Mouse (Mus musculus): ENCODE measurements around the gene Galnt2.

Galnt2 gene

DNA sequence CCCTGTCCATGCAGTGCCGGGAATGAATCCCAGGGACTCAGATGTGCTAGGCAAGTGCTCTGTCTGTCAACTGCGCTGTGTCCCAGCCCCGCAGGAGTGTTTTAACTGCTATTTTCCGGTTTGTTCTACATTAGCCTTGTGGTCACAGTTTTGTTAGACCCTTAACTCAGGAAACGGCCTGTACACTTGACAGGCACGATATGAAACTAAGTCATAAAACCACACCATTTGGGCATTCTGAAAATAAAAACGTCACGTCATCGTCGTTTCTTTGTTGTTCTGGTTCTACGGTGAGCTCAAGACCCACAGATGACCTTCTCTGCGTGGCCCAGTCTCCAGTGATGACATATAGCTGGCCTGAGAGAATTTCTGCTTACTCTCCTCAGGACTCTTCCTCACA, 40.3 kb downstream of the Galnt2 start:
- no peak for DNase-seq (ENCODE audit: low read depth, low spot score)

DNA sequence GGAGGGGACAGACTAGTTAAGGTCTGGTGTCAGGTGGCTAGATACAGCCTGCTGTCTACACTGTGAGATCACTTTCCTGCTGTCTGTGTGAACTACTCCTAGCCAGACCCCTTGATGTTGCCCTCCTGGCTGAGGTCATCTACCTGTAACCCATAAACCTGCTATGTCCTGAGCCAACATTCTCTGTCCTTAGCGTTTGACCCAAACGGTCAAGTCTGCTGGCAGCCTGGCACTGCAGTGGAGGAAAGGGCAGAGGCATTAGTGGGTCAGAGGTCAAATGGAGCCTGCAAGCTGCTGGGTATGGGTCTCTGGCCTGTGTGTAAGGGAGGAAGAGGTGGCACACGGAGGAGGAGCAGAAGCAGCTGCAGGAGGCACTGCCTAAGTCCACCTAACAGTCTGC, 41.6 kb downstream of the Galnt2 start:
- DNase-seq (ENCODE audit: low read depth, low spot score), result no peak

DNA sequence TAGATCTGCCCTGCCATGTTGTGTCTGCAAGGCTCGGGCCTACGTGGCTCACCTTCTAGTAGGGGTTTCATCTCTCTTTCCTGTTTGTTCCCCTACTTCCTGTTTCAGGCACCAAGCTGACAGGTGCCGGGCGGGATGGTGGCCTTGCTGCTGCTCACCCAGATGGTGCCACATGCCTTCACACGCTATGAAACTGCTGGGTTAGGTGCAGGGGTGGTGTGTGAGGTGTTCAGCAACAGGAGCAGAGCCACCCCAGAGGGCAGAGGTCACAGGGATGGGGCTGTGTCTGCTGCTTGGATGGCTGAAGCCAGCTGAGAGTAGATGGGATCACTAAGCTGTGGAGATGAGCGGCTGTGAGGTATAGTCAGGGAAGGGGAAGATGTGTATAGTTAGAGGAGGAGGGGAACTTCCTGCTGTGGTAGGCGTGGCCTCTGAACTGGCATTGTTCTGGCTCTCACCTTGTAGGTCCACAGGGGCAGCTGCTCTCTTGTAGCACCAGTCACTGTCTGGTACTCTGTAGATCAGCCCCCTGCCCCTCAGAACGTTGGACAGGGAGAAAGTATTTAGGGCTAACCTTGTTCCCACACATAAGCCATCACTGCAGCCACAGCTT, 42.5 kb downstream of the Galnt2 start:
- no peak for DNase-seq (ENCODE audit: low read depth, low spot score)

DNA sequence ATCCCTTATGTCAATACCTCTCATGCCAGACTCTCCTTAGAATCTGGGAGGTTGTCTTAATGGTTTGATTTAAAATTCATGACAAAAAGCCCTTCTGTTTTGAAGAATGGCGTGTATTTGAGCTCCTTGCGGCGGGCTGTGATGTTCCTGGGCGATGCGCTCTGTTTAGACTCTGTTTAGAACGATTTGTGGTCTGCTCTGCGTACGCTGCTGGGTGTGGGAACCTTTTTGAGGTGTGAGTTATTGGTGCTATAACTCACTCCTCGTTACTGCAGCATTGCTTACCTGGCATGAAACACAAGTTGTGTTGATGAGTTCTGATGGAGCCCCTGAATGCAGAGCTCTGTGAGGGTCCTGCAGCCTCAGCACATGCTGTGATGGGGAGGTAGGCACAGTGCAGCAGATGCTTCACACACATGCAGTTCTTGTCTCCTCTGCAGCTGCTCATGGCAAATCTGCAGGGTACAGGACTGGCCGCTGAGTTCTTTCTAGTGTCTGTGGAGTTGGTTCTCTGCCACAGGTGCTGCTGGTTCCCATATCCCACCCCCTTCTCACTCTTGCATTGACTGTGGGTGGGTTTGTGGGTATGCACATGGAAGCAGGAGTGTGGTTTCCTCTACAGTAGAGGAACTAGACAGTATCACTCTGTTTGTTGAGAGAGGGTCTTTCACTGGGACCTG, 43.4 kb downstream of the Galnt2 start:
- no peak for DNase-seq (ENCODE audit: low read depth, low spot score)

DNA sequence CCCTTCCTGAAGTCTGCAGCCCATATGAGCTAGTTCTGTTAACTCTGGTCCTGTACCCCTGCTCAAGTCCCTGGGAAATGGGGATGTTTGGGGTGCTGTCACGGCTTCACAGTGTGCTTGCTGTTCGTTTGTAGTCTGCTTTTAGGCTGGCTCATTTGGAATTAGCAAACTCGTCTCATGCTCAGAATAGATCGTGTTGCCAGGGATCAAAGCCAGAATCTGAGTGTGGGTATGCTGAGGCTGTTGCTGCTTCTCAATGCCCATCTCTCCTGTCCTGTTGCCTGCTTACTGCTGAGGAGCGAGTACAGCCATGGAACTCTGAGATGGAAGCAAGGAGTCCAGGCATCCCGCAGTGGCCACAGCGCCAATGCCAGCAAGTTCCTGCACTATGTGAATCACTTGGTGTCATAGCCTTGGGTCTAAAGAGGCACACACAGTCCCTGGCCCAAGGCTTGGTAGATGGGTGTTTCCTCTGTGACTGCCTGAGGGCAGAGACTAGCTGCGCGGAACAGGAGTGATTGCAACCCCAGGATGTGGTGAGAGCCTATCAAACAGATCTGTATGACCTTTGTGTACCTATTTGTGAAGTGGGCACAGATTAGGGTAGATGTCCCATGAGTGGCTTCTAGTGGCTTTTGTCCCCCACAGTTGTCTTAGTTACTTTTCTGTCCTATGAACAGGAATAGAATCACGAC, 44.3 kb downstream of the Galnt2 start:
- no peak for DNase-seq (ENCODE audit: low read depth, low spot score)

DNA sequence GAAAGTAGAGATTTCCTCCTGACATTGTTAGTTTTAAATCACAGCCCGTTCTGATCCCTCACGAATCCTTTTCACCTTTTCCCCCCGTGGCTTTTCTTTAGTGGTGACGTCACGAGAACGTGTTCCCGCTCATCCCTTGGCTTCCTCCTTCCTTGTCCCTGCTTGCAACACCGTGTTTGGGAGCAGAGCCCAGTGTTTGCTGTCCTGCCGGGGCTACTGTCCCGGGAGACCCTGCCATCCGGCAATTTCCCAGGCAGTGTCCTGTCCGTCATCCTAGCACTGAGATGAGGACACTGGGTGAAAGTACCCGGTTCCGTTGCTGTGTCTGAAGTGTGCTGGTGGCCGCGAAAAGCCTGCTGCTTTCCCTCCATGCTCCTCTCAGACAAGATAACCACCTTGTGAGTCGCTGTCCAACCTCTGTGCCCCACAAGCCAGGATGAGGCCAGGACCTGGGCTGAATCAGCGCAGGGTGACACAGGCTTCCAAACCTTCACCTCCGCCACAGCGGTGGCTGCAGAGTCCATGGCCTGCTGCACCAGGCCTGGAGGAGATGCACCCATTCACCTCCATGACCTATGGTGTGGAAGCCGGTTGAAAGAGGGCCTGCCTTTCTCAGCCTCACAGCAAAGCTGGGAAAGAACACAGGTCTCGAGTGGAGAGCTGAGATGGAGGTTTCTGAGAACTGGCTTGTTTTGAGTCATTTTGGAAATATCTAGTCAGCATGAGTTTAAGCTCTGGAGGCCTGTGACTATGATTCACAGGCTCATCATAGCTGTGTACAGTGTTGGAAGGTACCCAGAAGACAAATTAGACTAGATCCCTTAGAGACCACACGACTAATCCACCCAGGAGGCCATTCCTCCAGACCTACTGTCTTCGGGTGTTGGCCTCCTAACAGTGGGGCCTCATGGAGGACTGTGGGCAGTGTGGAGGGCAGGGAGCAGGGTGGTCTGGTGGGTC, 47.0 kb downstream of the Galnt2 start:
- no peak for DNase-seq (ENCODE audit: low read depth, low spot score)

DNA sequence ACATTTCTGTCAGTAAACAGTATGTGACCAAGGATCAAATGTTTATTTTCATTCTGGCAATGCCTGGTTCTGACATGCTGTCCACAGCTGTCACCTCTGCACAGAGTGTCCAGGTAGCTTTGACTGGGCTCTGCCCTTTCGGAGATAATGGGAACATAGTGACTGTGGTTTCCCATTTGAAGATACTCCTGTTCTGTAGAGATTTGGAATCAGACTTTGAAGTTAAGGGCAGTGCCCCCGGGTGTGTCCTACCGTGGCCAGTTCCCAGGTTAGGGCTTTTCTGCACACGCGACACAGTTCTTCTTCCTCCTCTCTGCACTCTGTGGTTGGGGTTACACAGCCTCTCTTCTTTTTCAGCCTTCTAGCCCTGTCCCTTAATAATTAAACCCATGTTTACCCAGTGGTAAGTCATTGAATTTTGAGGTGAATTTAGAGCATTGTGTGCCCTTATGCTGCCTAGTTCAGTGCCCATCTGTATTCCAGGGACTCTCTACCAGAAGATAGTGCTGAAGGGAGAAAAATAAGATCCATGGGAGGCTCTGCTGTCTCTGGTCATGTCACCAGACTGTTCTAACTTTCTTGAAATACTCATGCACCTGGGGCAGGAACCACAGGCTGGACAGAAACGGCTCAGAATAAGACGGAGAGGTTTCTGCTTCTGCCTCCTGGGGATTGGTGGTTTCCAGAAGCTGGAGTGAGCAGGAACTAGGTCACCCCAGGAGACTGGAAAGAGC, 47.9 kb downstream of the Galnt2 start:
- DNase-seq (ENCODE audit: low read depth, low spot score), result no peak

DNA sequence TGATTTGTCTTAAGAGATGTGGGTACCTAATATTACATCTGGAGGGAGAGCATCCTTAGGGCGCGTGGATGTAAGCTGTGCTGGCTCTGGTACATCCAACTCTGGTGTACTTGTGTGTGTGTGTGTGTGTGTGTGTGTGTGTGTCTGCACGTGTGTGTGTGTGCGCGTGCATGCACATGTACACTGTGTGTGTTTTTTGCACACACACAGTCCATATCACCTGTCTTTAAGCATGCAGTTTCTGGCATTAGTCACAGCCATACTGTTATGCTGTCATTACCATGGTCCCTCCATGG, 48.4 kb downstream of the Galnt2 start:
- DNase-seq (ENCODE audit: low read depth, low spot score), result no peak

- DNase-seq (ENCODE audit: low read depth, low spot score), result no peak
These were observed 50.7 kb downstream of the Galnt2 start for GRCm38 (mm10) chr8:124281700-124282541.

- no peak for DNase-seq (ENCODE audit: low read depth, low spot score)
These were observed 51.9 kb downstream of the Galnt2 start for GRCm38 (mm10) chr8:124282878-124283630.

DNA sequence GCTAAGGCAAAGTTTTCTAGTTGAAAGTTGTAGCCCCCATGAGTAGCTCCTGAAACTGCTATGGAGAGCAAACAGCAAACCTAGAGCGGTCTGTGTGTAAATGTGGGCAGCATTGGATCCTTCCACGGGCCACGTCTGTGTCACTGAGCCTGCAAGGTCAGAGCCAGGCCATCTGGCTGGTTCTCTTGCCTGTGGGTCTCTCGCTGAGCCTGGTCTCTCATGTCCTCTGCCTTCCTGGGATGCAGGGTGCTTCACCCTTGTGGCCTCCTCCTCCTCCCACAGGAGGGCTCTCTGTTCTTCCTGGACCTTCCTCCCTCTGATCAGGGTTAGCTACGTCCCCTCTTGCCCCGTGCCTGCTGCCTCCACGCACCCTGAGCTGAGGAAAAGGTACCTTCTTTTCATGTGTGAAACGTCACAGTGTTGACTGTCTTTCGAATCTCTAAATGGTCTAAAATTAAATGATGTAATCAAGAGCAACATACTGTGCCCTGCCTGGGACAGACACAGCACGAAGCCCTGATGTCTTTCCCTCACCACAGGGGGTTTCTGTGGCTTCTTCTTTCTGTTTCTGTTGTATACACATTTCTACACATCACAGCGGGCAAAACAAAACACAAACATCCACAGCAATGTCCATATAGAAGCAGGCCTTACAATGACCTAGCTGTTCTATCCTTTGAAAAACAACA, 52.6 kb downstream of the Galnt2 start:
- no peak for DNase-seq (ENCODE audit: low read depth, low spot score)

- no peak for DNase-seq (ENCODE audit: low read depth, low spot score)
These were observed 53.1 kb downstream of the Galnt2 start for GRCm38 (mm10) chr8:124284333-124284711.

DNA sequence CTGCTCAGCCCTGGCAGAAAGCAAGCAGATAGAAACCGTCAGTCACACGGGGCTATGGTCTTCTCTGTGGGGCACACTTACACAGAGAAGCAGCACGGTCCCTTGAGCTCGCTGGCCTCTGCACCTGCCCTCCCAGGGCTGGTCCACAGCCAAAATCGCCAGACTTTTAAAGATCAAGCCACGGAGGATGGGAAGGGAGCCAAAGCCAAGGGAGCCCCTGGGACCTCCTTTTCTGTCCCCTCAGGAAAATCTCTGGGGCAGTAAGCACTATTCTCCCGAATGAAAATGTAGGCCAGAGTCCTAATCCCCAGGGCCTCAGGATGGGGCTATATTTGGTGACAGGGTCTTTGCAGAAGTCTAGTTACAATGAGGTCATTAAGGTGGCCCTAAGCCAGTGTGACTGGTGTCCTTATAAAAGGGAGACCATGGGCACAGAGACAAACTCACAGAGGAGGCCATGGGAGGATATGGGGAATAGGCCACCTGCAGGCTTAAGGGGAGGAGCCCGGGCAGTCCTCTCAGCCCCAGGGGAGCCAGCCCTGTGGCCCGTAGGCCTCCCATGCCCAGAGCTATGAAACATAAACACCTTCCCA, 53.9 kb downstream of the Galnt2 start:
- no peak for DNase-seq (ENCODE audit: low read depth, low spot score)

GRCm38 (mm10) chr8:124286461-124287124, 55.4 kb downstream of the Galnt2 start:
- DNase-seq (ENCODE audit: low read depth, low spot score), result no peak

DNA sequence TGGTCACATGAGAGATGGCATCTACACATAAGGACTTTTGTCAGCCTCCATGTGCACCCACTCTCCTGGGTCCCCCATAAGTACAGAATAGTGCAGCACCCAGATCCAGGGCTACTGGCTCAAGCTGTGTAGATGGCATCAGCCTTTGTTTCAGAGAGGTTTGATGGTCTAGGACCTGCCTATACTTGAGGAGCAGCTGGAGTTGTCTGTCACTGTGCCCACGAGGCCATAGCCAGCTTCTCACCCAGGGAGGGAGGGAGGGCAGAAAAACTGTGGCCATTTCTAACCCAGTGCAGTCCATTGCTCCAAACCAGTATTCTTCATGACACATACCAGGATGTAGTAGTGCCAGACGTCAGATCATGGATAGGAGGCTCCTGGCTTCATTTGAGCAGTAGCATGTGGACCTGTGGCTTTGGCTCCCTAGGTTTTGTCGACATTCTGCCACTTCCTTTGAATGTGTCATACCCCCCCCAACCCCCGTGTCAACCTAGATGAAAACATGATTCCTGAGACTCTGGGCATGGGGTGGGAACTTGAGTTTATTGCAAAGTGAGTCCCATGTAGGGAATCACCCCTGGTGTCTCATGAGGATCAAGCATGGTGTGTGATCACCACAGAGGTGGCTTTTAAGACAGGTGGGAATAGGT, 57.1 kb downstream of the Galnt2 start:
- no peak for DNase-seq (ENCODE audit: low read depth, low spot score)

DNA sequence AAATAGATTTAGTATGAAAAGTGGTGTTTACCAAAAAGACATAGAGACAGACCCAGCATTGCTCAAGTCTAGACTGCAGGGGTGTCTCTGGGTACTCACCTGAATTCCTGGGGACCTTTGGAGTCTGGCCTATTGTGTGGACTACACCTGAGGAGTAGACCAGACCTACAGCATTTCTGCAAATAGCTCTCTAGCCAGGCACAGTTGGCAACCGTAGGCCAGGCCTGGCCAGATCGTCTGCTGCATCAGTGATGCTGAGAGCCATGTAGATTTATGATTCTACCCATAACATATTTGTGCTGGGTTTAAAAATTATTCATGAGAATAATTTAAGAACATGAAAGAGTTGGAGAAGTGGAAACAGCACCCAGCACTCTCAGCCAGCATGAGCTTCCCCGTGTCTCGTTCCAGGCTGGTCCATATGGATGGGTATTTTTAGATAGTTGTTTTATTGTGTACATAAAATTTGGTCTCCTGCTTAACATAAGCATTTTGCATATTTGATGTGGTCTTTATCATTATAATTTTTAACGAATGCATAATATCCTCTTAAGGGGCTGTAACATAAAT, 58.4 kb downstream of the Galnt2 start:
- no peak for DNase-seq (ENCODE audit: low read depth, low spot score)

- no peak for DNase-seq (ENCODE audit: low read depth, low spot score)
These were observed 59.9 kb downstream of the Galnt2 start for GRCm38 (mm10) chr8:124290911-124291691.

Data from retina, postnatal 7 days (tissue).